Mouse (Mus musculus) cerebral cortex, adult 2 months (tissue): ENCODE results near the gene Fscn1.

Source experiments
- WGBS: fragments of 180-500 bp; shearing (Covaris S2); methylation state at CpG from one replicate; pipeline ENCODE4 v1.1.7; 2018; 5-methylcytosine and 5-hydroxymethylcytosine counted together

Gene Fscn1

DNA sequence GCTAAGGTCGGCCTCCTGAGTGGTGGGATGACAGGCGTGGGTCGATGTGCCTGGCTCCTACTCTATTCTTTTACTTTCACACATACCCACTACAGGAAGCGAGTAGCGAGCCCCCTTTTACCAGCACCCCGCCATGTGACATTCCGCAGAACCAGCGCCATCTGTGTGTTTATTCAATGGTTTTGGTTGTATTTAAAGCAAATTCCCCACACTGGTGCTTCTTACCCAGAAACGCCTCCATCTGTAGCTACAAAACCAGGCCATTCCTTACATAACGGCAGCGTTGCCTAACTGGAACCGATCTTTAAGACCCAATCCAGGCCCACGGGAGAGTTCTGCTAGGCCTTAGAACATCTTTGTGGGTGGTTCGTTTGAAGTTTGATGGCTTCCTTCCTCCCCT, 8.3 kb downstream of the Fscn1 start:
- 43% methylated on average over 14 of the region's 14 CpGs for WGBS

- WGBS = 51% methylated on average over 3 of the region's 3 CpGs
Measured at GRCm38 (mm10) chr5:142973971-142974370, 13.8 kb downstream of the Fscn1 start.

DNA sequence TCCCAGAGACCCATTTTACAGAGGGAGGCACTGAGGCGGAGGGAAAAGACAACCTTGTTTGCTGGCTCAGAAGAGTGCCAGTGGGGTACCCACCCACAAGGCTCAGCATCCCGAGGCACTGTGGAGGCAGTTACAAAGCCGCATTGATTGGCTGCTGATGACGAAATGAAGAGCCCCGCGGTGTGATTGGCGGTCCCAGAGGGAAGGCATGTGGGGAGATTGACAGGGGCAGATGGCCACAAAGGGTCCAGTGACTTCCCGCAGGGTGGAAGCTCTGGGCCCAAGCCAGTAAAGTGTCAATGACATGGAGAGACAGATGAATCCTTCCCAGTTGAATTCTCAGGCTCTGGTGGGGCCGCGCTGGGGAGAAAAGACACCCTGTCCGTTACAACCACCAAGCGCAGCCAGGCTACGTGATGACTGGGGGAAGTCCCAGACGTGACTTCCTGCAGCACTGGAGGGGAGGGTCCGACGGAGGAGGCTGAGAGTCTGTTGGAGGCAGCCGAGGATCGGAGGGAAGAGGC, 14.5 kb downstream of the Fscn1 start:
- 6% methylated on average over 18 of the region's 18 CpGs for WGBS

DNA sequence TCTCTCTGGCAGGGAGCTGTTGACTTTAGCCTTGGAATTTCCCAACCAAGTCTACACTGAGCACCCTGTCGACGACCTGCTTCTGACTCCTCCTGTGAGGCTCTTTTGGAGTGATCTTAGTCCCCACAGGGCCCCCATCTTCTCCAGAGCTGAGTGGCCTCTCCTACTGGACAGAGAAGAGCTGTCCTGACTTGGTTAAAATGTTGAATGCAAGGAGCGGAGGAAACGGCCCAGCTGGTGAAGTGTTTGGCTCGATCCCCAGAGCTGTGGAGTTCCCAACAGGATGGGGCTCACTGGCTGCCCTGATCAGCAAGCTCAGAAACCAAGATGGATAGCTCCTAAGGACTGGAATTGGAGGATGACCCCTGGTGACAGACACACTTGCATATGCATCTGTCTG, 16.4 kb downstream of the Fscn1 start:
- 53% methylated on average over 5 of the region's 5 CpGs for WGBS

DNA sequence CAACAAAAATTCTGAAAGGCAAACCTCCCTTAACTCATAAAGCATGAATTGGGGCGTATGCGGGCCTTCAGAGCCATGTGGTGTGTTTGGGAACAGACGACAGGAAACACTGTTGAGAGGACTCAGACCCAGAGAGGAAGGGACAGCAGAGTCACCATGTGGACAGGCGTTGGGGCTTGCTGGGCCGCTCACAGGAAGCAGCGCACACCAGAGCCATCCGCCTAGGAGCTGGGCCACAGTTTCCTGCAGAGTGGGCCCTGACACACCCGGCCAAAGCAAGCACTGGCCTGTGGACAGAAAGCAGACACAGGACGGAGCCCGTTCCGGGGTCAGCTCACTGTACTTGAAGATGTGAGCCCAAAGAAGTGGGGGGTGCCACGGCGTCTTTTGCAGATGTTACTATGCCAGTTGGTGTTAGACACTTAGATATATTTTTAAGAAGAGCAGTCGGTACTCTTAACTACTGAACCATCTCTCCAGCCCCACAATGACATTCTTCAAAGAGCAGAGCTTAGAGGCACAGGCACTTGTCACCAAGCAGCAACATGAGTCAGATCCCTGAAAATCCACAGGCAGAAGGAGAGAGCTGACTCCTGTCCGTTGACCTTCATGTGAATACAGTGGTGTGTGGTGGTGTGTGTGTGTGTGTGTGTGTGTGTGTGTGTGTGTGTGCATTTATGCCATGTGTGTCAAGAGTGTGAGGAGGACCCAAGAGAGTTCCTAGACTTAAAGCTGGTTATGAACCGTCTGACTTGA, 22.1 kb downstream of the Fscn1 start:
- WGBS = 73% methylated on average over 16 of the region's 16 CpGs

GRCm38 (mm10) chr5:142983174-142983573, 23.0 kb downstream of the Fscn1 start:
- WGBS = 40% methylated on average over 8 of the region's 8 CpGs

- whole genome bisulfite sequencing = 93% methylated on average over 10 of the region's 10 CpGs
Measured at GRCm38 (mm10) chr5:142984271-142984670, 24.1 kb downstream of the Fscn1 start.

DNA sequence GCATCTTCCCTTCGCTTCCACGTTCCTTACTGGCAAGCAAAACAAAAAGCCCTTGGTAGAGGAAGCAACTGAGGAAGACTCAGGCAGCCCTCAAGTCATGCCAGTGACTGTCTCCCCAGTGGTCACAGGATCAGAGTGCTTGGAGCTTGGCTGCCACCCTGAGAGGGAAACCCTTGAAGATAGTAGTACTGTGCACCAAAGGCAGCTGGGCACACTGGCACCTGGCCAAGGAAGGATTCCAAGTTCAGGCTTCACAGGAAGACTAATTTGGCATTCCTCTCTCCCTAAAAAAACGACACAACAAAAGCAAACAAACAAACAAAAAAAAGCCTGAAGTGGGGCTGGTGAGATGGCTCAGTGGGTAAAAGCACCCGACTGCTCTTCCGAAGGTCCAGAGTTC, 28.4 kb downstream of the Fscn1 start:
- 50% methylated on average over 5 of the region's 5 CpGs for WGBS

DNA sequence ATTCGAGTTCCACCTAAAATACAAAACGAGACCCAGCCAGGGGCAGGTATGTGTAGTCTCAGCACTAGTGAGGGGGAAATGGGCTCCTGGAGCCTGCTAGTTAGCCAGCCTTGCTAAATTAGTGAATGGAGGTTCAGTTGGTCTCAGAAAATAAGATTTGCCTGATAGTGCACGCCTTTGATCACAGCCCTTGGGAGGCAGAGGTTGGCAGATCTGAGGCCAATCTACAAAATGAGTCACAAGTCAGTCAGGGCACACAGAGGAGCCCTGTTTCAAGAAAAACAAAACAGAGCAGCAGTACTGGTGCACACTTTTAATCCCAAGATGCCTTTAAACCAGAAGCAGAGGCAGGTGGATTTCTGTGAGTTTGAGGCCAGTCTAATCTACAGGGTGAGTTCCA, 29.0 kb downstream of the Fscn1 start:
- WGBS = 91% methylated on average over 3 of the region's 3 CpGs

GRCm38 (mm10) chr5:142994746-142995145, 34.6 kb downstream of the Fscn1 start:
- 95% methylated on average over 2 of the region's 2 CpGs for WGBS

DNA sequence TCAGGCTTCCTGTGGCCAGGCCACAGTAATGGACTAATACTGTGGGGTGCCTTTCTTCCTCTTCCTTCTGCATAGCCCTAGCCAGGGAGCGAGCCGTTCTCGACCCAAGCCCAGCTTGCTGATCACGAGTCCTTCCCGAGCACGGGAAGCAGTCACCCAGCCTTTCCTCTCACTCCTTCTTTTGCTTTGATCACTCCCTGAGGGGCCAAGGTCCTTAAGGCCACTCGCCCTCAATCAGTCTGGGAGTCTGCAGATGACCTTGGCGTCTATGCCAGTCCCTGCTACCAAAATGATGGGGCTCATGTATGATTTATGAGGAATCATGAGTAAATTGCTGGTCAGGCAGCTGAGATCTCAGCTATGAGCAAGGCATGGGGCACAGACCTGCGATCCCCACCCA, 37.4 kb downstream of the Fscn1 start:
- WGBS = 76% methylated on average over 9 of the region's 9 CpGs

DNA sequence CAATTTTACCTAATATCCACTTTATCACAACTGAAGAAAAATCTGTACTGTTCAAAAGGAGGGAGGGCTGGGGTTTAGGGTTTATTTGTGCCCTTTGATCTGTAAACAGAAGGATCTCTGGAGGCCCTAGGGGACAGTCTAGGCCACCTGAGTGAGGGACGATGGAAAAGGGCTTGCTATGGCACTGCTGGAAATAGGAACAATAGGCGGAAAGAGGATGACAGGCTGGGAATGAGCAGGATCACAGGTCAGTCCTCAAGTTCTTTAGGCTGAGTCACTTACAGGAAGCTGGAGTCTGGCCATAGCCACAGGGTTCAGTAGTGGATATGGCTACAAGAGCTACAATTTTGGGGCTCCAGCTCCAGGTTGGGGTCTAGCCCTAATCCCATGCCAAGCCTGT, 38.0 kb downstream of the Fscn1 start:
- WGBS = 50% methylated on average over 2 of the region's 2 CpGs

DNA sequence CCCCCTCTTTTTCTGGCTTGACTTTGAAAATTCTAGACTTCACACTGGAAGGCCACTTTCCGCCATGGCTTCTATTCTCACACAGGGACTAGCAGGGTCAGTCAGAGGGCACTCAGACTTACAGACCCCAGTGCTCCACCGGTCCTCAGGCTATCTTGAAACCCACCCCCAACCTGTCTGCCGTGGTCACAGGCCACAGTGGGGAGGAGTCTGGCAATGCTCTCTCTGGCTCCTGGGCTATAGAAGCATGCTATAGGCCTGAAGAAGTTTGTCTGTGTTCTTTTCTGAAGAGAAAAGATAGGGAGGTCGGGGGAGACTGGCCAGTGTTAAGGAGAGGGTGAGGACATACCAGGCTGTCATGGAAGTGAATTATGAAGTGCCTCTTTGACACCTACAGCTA, 39.9 kb downstream of the Fscn1 start:
- 76% methylated on average over 4 of the region's 4 CpGs for WGBS

DNA sequence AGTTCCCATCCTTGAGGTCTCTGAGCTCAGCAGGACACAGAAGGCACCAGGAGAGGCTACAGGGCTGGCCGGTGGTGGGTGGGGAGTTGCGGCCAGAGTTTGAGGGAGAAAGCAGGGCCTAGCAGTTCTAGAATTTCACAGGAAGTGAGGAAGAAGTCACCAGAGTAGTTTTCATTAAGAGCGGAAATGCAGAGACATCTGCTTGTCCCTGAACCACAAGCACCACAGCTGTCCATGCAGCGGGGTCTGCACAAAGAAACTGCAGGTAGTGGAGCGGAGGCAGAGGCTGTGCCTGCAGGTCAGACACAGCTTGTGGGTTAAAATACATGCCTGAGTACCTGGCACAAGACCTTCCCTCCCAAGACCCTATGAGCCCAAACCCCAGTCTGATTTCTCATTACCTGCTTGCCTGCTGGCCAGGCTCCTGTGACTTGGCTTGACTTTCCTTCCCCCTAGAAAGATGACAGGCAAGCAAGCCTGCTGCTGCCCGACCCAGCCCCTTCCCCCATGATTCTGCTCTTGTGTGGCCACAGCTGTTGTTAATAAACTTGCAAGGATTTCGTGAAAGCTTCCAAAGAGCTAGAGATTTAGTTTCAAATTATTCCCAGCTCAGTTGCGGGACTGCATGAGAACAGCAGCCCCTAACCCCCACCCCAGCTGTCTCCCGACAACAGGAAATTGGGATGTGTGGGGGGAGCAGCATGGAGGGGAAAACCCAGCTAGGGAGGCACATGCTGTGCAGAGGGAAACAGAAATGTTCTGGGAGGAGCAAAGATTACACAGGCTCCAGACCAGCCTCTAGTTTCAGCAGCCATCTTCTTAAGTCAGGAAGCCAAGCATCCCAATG, 40.7 kb downstream of the Fscn1 start:
- 48% methylated on average over 9 of the region's 9 CpGs for WGBS

DNA sequence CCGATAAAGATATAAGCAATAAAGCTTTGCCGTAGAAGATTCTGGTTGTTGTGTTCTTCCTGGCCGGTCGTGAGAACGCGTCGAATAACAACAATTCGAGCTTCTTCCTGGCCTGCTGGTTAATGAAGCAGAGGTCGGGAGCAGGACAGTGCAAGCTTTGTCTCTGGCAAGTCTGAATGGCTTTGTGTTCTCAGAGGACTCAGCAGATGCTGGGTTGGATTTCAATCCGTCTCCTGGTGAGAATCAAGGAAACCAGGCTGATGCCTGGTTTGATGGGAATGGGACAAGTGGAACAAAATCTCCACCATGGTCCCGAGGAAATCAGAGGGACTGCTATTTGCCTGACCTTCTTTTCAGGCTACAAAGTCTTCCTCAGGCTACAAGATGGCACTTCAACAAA, 49.2 kb downstream of the Fscn1 start:
- 61% methylated on average over 11 of the region's 11 CpGs for WGBS

DNA sequence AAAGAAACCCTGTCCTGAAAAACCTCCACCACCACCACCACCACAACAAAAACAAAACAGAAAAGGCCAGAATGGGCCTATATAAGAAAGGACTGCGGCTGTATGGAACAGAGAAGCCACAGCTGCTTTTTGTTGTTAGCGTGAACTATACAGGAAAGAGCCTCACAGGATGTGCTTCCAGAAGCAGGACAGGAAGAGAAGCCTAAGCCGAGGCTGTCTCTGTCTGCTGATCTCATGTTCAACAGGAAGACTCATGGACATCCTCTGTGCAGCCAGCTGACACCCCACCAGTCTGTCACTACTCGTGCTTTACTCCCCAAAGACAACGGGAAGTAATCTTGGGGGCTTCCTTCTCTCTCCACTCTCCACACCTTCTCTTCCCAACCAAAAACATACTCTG, 57.3 kb downstream of the Fscn1 start:
- WGBS = 68% methylated on average over 5 of the region's 5 CpGs
